Mouse (Mus musculus): Measurements from ENCODE around the gene Vipr2.

DNA sequence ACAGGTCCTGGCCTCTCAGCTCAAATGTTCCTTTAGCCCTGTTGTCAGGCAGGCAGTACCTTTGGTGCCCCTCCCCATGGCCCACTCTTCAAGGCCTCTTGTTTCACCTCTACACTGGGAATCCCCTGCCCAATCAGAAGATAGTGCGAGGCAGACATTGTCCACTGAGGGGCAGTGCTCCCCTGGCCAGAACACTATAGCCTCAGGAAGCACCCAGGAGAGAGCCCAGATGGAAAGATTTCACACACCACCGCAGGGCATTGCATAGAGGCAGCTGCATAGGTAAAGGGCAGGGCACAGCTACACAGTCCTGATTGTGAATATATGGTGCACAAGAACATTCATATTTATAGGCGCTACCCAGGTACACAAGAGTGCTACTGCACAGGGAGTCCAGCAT lies 6.5 kb upstream of the Vipr2 start:
- TF ChIP-seq CTCF (IDR thresholded peaks at IDR 0.05; ENCODE audit: control insufficient read depth, insufficient read depth, insufficient read length) (peak; percentile 46), MYOD1 (IDR thresholded peaks at IDR 0.05; ENCODE audit: control insufficient read depth, insufficient read length, low read depth) (no peak), MAX (IDR thresholded peaks at IDR 0.05) (no peak), CEBPB (IDR thresholded peaks at IDR 0.05; ENCODE audit: low read depth) (no peak), MYOG (IDR thresholded peaks at IDR 0.05; ENCODE audit: control insufficient read depth, extremely low read depth, insufficient read length) (no peak)

Data from C2C12 (cell line).